Mouse (Mus musculus) ovary, postnatal 14 days (tissue): ENCODE results near the gene Gm14685.
"Not testable (repeated sequence)": the region's sequence is repeated elsewhere in the genome, so short reads cannot be mapped to it uniquely, and the experiment has no call there.

Source experiments
- DNase-seq: peaks from one replicate; pipeline ENCODE4 v3.0.0; 2022; ENCODE audit warnings: low spot score

Gm14685 gene

DNA sequence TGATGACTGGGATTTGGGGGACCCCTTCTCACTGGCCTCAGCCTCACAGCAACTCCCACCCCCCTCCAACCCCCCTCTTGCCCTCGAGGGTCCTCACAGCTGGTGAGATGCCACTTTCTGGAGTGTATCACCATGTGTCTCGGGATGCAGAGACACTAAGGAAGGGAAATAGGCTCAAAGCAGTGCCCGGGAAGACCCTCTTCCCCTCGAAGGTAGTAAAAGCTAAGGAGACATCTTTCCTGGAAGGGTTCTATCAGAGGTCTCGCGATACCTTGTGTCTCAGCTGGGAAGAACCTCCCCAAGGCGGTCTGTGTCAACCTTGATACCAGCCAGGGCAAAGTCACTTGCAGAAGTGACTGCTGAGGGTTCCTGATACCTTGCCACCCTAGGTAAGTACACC, at the start of gene Gm14685:
Gm14685 (plus strand) TSS at position 301 of the 400 bp plus-strand sequence.
- not testable (repeated sequence) for DNase-seq

DNA sequence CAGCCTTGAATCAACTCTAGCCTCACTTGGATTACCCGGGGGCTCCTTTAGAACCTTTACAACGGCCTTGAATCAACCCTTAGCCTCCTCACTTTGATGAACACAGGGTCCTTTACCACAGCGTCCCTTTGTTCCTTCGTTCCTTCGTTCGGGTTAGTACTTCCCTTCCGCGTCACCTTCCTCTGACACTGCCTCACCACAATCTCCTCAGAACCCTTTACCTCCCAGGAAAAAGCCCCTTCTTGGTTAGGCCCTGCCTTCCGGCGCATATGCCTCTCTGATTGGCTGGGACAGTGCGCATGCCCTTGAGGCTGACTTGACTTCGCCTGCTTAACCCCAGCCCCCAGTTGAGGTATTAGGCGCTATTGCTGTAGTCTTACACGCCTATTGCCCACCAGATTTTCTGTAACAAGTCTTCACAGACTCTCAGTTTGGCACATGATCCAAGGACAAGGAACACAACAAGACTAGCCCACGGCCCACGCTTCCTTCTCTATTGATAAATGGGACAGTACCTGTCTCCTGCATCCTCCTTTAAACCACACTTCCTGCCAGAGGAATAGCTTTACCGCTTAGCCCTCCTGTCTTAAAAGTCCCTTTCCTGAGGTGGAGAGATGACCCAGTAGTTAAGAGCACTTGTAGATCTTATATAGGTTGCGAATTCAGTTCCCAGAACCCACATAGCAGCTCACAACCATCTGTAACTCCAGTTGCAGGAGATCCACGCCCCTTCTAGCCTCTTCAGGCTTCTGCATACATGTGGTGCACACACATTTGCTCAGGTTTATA, 34.4 kb upstream of the Gm14685 start, which contains the start of gene Xlr4a:
Xlr4a (minus strand) TSS at position 212 of the 789 bp plus-strand sequence.
- not testable (repeated sequence) for DNase-seq

DNA sequence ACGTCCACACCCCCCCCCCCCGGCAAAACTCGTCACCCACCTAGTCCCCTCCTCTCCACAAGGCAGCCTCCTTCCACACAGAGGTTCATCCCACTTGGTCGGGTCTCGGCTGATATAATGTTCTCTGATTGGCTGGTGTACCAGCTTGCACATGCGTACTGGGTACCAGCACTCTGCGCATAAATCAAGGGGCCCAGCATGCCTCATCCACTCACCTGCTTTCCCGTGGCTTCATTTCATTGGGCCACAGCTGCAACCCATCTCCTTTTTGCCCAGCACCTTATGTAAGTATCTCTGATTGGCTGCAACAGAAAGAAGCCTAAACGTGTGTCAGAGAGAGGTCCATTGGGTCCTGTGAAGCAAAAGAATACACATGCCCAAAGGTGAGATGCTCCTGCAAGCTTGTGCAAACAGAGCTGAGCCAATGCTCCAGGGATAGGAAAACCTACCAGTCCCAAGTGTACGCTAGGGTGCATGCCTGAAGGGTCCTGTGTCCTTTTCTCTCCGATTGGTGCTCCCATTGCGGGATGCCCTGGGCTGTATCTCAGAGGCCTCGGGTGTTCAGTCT, 19.8 kb upstream of the Gm14685 start, which contains the start of gene Xlr3a:
Xlr3a (minus strand) TSS at position 155 of the 568 bp plus-strand sequence.
- not testable (repeated sequence) for DNase-seq

DNA sequence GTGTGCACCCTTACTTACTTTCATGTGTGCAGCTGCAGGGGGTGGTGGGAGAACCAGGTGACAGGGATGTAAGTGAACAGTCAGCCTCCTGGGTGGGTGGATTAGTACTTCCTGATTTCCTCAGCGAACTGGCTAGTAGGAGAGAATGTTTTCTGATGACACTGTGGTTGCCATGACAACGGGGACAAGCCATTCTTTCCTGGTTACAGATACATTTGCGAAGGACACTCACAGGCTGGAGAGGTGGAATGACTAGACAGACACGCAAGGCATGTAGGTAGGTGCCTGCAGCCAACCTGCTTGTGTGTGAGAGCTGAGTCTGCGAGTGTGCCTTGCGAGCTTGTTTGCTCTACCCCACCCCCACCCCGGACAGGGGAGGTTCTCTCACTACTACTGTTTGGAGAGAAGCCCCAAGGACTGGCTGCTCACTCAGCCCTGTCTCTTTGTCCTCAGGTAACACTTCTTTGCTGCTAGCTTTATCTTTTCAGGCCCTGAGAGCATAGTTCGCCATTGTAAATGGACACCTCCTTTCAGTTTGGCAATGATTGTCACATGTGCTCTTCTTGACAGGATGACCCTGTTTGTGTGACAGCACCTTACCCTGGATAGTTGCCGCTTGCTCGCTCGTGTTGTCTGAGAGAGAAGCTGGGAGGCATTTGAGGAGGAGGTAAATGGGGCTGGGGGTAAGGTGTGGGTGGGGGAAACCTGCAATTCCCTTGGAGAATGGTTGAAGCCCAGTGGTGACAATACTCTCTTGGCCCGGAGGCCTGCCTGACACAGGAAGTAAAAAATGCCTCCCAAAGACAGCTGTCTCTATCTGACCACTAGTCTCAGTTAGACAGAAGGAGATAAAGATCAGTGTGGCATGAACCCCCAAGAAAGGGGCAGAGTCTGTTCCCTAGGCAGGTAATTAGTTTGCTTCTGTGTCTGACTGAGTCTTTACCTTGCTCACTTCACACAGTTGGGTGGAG, 6.3 kb downstream of the Gm14685 start:
- not testable (repeated sequence) for DNase-seq

DNA sequence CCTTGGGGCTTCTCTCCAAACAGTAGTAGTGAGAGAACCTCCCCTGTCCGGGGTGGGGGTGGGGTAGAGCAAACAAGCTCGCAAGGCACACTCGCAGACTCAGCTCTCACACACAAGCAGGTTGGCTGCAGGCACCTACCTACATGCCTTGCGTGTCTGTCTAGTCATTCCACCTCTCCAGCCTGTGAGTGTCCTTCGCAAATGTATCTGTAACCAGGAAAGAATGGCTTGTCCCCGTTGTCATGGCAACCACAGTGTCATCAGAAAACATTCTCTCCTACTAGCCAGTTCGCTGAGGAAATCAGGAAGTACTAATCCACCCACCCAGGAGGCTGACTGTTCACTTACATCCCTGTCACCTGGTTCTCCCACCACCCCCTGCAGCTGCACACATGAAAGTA, 26.4 kb downstream of the Gm14685 start:
- DNase-seq, result not testable (repeated sequence)

DNA sequence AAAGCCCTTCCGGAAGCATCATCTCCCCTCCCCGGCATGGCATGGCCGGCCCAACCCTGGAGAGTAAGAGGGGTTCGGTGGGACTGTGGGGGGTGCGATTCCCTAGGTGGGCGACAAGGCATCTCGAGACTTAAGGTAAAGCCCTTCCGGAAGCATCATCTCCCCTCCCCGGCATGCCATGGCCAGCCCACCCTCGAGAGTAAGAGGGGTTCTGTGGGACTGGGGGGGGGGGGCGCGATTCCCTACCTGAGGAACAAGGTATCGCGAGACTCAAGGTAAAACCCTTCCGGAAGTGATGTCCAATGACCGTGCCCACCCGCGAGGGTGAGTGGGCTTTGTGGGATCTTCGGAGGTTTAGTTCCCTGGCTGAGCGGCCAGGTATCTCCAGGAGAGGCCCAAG, 31.6 kb downstream of the Gm14685 start, which contains the start of gene Xlr5b:
Xlr5b (plus strand) TSS at position 301 of the 400 bp plus-strand sequence.
- DNase-seq, result not testable (repeated sequence)

DNA sequence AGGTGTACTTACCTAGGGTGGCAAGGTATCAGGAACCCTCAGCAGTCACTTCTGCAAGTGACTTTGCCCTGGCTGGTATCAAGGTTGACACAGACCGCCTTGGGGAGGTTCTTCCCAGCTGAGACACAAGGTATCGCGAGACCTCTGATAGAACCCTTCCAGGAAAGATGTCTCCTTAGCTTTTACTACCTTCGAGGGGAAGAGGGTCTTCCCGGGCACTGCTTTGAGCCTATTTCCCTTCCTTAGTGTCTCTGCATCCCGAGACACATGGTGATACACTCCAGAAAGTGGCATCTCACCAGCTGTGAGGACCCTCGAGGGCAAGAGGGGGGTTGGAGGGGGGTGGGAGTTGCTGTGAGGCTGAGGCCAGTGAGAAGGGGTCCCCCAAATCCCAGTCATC, 32.5 kb downstream of the Gm14685 start, which contains the start of gene DXBay18:
DXBay18 (minus strand) TSS at position 101 of the 400 bp plus-strand sequence.
- DNase-seq, result not testable (repeated sequence)

DNA sequence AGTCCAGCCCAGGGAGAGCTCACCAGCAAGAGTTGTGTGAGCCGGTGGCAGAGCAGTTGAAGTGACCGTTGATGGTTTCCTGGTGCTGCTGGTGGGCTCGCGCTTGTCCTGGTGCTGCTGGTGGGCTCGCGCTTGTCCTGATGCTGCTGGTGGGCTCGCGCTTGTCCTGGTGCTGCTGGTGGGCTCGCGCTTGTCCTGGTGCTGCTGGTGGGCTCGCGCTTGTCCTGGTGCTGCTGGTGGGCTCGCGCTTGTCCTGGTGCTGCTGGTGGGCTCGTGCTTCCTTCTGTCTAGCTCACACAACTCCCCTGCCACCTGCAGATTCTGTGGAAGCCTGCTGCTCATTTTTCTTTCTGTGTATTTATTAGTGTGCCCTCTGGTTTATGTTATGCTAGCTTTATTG, 60.0 kb downstream of the Gm14685 start, which contains the start of gene Spin2d:
Spin2d (minus strand) TSS at position 101 of the 400 bp plus-strand sequence.
- not testable (repeated sequence) for DNase-seq
